35 mouse cellular contexts compared by ENCODE assay signal in the genomic region with DNA sequence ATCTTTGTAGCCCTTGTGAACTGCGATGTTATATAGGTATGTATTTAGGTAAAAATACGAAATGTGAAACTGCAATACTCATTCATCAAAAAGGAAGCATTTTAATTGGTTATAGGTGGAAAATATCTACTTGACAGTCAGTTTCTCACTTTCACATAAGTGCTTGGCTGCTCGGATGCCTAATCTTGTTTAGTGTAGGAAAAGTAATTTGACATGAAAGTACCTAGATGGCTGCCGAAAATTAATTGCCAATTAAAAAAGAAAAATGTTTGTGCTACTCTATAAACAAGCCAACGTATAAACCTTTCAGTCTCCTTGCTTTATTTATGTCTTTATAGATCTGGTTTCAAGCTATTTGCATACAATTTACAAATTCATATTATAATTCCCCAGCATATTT.
"Had no signal": no experiment of that assay in that cellular context is flagged by ENCODE, and none has a peak within 500 bp of the region (broad histone marks: within the 10 kb centered on the region; RNA-seq: fewer than 3 reads in every experiment).

No protein-coding gene starts in this region.

- H3K27ac ChIP-seq: heart, embryonic 10.5 days; heart, embryonic 13.5 days; heart, embryonic 15.5 days; hindbrain, embryonic 10.5 days; hindbrain, embryonic 12.5 days; hindbrain, embryonic 13.5 days; hindbrain, embryonic 14.5 days; hindbrain, embryonic 15.5 days; hindbrain, postnatal 0 days; intestine, embryonic 15.5 days; kidney, embryonic 15.5 days; kidney, postnatal 0 days; layer of hippocampus, adult 2 months had no signal

- H3K36me3 ChIP-seq: heart, embryonic 10.5 days; heart, embryonic 12.5 days; heart, embryonic 13.5 days; heart, embryonic 15.5 days; hindbrain, embryonic 10.5 days; hindbrain, embryonic 12.5 days; hindbrain, embryonic 13.5 days; hindbrain, embryonic 15.5 days; intestine, embryonic 15.5 days; kidney, embryonic 15.5 days had no signal

- H3K4me2 ChIP-seq: heart, embryonic 11.5 days; heart, embryonic 12.5 days; heart, embryonic 13.5 days; heart, embryonic 15.5 days; hindbrain, embryonic 12.5 days; hindbrain, embryonic 13.5 days; hindbrain, embryonic 14.5 days; hindbrain, embryonic 15.5 days; intestine, embryonic 15.5 days; kidney, embryonic 15.5 days had no signal

- H3K27me3 ChIP-seq: heart, embryonic 12.5 days; heart, embryonic 13.5 days; heart, embryonic 15.5 days; hindbrain, embryonic 12.5 days; hindbrain, embryonic 13.5 days; hindbrain, embryonic 15.5 days; intestine, embryonic 15.5 days; kidney, embryonic 15.5 days had no signal

- H3K4me3 ChIP-seq: heart, embryonic 10.5 days; heart, embryonic 12.5 days; heart, embryonic 13.5 days; heart, embryonic 15.5 days; hindbrain, embryonic 10.5 days; hindbrain, embryonic 12.5 days; hindbrain, embryonic 13.5 days; hindbrain, embryonic 15.5 days; intestine, embryonic 15.5 days; kidney, embryonic 15.5 days; layer of hippocampus, adult 2 months had no signal

- ATAC-seq: hindbrain, embryonic 16.5 days; hindbrain, postnatal 0 days; inflammation-experienced regulatory T-cells, adult 6 months; intestine, embryonic 15.5 days; intestine, embryonic 16.5 days; intestine, postnatal 0 days had no signal

- H3K4me1 ChIP-seq: heart, embryonic 10.5 days; heart, embryonic 12.5 days; heart, embryonic 13.5 days; heart, embryonic 15.5 days; hindbrain, embryonic 10.5 days; hindbrain, embryonic 12.5 days; hindbrain, embryonic 13.5 days; hindbrain, embryonic 15.5 days; intestine, embryonic 15.5 days; kidney, embryonic 15.5 days had no signal

- H3K9me3 ChIP-seq: heart, embryonic 10.5 days; heart, embryonic 12.5 days; heart, embryonic 13.5 days; heart, embryonic 15.5 days; hindbrain, embryonic 10.5 days; hindbrain, embryonic 12.5 days; hindbrain, embryonic 13.5 days; hindbrain, embryonic 15.5 days; intestine, embryonic 15.5 days; kidney, embryonic 15.5 days had no signal

- H3K9ac ChIP-seq: heart, embryonic 12.5 days; heart, embryonic 13.5 days; heart, embryonic 15.5 days; hindbrain, embryonic 12.5 days; hindbrain, embryonic 13.5 days; hindbrain, embryonic 14.5 days; hindbrain, embryonic 15.5 days; intestine, embryonic 15.5 days; kidney, embryonic 15.5 days had no signal

- DNase-seq: heart, postnatal 10 days; heart, postnatal 14 days; heart, postnatal 36 days; heart, postnatal 4 days; kidney, adult 11 months; kidney, adult 18-20 months; kidney, adult 2 months; kidney, adult 8-10 months; kidney, adult 9 months; kidney, postnatal 10 days; kidney, postnatal 14 days; kidney, postnatal 25 days; kidney, postnatal 36 days; kidney, postnatal 4 days; layer of hippocampus, adult 9-11 months; layer of hippocampus, postnatal 36 days had no signal
